Mouse (Mus musculus) heart, adult 2 months (tissue): ENCODE data around the gene Tceanc2.

Experiments used
- CTCF ChIP-seq: fragments of 200-600 bp; IDR thresholded peaks from 2 replicates; pipeline ENCODE4 v1.8.1; 2022; ENCODE audit warnings: antibody characterized with exemption, mild to moderate bottlenecking, moderate library complexity
- EP300 ChIP-seq: fragments of 200-500 bp; IDR thresholded peaks from 2 replicates; pipeline ENCODE4 v1.6.1; 2011; ENCODE audit warnings: low read depth, low read length, control low read depth; ENCODE audit not compliant: insufficient read depth
- POLR2A ChIP-seq: fragments of 200-500 bp; IDR thresholded peaks from 2 replicates; pipeline ENCODE4 v1.6.1; 2011; ENCODE audit warnings: mild to moderate bottlenecking, low read depth, low read length, control low read depth; ENCODE audit not compliant: insufficient read depth

- TF ChIP-seq CTCF: no peak
- TF ChIP-seq POLR2A: peak; percentile 81
- peak; percentile 7; the same call in 1 of the 2 replicates for TF ChIP-seq EP300
These were observed 610 bp downstream of the Tceanc2 start, which contains the start of gene Tmem59 for GRCm38 (mm10) chr4:107178182-107178829.
